Mouse (Mus musculus) hindlimb bud, embryonic 11.5 days (tissue): ENCODE results near the gene Afap1.

Source experiments
- DNase-seq: peaks from one replicate; pipeline ENCODE4 v3.0.0-alpha.2; 2012; ENCODE audit warnings: low read depth, low spot score; ENCODE audit errors: extremely low spot score

Gene Afap1

DNA sequence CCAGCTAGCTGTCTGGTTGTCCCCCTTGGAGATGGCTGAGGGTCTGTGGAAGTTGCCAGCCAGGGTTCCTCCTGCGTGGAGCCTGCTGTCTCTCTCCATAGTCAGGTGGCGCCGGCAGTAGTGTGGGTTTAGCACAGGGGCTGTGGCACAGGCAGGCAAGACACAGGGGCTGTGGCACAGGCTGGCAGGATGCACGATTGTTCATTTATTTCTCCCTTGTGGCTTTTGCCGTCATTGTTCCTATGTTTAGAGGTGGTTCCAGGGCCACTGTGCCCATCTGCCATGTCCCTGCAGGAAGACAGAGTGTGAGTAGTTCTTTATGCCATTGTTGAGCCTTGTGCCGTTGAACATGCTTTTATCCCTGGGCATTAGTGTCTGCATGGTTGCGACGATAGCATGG is 33.4 kb downstream of the Afap1 start:
- no peak for DNase-seq

DNA sequence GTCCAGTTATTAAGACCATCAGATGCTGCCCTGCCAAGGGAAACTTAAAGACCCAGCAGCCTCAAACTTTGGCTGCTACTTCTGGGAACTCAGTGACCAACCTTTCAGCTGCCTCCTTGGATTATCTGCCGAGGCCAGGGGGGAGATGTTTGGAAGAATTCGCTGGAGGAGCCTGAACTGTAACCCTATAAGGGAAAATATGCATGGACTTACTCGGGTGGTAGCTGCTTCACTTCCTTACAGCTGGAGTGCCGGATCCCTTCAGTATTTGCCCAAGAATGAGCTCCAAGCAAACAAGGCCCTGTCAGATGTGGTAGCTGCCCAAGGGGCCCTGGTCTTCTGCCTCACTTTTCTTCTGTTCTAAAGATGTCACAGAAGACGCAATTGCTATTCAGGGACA is 38.2 kb downstream of the Afap1 start:
- no peak for DNase-seq

DNA sequence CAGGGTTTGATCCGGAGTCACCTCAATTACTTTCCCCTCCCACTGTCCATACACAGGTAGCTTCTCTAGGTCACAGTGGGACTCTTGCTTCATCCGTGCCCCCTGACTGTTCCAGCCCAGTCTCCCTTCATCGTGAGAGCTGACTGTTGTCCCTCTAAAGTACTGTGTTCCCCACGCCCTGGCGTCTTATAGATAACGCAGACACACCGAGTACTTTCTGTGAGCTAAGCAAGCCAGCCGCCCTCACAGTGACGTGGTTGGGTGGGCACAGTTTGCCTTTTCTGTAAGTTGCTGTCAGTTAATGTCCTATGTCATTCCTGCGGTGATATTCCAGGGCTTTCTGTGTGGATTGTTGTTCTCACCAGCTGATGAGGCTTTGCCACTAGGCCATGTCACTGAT is 39.9 kb downstream of the Afap1 start:
- DNase-seq, result no peak

DNA sequence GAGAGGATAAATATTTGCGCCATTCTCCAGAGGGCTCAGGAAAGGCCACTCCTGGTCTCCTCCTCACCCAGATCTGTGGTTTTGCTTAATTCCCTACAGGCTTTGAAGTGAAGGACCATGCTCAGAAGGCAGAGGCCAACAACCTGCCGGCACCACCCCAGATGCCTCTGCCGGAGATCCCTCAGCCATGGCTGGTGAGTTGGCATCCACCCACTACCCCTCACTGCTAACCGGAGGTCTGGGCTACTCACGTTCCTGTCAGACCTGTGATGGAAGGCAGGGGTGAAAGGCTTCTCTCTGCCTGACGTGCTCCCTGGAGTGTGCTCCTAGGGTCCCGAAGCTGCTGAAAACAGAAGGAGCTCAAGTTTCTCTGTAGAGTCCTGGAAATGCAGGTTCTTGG is 42.8 kb downstream of the Afap1 start:
- no peak for DNase-seq

DNA sequence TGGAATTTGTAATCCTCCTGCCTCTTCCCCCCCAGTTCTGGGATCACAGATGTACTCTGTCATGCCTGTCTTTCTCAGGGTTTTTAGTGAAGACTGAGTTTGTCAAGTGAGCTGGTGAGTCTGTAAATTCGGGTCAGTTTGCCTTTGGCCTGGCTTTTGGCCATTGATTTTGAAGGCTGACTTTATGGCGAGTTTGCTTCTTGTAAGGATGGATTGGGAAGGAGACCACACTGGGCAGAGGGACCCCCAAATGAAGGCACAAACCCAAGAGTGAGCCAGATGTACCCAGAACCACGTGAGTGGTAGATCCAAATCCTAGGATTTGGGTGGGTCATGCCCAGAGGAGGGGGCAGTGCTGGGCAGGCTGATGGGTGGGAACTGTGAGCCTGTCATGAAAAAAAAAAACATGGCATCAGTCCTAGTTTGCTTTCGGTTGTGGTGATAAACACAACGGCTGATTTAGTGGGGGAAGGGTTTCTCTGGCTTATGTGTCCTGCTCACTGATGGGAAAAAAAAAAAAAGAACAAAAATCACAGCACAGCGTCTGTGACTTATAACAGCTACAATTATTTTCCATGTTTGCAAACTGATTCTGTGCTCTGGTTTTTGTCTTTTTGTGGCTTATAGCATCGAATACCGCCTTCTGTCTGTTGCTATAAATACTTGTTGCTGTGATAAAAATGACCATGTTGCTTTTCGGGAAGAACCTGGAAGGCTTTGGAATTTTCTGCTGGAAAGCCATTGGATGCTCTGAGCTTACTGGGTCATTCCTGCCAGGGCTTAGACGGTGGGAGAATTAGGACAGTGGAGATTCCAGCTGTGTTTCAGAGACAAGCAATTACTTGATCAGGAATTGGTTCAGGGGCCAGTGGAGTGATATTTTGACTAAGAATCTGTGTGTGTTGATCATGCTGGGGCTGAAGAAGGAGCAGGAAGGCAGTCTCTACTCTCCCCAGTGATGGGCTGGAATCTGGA is 45.4 kb downstream of the Afap1 start:
- no peak for DNase-seq

DNA sequence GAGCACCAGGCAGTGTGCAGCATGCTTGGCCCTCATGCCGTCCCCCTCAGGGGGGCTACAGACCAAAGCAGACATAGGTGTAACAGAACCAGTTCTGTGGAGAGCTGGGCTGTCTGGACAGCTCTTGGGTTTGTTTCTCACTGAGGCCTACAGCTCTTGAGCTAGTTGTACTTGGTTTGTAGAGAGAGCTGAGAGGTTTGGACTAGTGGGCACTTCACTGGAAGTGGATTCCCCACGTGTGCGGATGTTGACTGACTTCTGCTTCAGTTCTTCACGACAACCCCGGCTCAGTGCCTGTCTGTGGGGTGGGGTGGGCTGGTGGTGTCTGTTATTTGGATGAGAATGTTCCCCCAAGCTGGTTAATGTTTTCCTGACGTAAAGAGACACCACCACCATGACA is 46.8 kb downstream of the Afap1 start:
- DNase-seq, result no peak

DNA sequence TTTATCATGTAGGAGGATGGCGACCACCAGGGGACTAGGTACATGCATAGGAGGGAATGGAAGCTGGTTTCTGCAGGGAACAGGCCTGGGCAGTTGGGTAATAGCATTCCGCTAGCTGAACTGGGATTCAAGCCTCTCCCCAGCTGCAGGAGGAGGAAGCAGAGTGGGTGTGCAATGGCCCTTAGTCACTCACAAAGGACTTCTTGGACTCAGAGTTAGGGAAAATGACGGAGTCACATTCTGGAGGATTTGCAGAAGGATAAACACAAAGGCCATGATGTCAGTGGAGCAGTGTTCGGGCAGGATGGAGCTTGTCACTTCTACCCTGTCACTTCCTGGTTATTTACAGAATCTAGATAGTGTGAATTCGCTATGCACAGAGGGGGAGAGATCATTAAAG is 50.4 kb downstream of the Afap1 start:
- DNase-seq, result no peak

DNA sequence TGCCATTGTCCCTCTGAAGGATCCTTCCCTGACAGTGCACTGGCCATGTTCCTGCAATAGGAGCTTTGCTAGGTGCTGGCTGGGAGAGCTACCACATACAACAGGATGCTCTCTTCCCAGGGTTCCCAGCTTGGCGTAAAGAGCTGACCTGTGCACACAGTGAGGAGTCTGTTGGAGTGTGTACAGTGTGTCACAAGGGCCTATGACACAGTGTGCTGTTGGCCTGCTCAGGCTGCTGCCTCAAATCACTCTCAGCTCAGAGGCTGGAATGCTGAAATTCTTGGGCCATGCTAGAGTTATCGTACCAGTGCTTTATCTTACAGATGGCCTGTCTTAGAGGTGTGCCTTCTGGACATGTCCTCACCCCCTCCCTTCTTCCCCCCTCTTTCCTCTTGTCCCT is 53.7 kb downstream of the Afap1 start:
- no peak for DNase-seq

DNA sequence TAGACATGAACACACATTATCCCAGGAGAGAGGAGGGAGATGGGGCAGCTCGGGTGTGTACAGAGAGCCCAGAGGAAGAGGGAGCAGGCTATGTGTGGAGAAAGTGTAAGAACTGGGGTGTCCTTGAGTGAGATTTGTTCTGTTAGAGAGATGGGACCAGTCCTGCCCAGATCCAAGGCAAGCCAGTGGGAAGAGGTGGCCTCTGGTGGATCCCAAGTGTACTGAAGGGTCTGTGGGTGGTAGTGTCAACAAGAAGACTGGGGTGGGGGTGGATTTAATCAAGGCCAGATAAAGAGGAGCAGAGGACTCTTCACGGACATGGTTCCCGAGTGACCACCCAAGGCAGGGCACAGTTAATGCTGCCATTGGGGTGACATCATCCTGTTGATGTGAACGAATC is 54.3 kb downstream of the Afap1 start:
- no peak for DNase-seq

DNA sequence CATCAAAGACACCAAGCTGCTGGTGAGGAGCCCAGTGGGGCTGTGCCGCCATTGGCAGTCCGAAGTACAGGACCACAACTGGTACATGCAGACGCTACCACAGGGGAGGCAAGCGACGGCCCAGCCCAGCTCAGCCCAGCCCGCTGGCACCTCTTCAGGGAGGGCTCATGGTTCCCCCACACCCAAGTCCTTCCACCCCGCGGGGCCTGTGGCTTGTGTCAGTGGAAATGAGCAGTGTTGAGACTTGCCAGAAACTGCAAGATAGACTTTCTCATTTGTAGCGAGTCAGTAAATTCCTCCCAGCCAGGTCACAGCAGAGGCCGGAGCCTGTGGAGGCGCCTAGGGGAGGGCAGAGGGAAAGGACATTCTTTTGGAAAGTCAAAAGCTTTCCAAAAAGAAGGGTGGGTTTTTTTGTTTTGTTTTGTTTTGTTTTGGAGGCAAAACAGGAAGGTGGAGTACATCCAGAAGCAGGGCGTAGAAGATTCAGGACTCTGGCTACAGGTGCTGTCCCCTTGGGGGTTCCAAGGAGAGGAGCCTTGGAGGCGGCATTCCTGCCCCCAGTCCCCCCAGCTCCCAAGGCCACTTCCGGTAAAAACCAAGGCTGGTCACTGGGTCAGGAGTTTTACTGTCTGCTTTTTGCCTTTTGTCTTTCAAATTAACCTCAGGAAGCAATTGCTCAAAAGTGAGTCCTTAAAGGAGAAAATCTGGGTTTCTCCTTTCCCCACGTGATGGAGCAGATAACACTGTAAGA is 55.3 kb downstream of the Afap1 start:
- no peak for DNase-seq

DNA sequence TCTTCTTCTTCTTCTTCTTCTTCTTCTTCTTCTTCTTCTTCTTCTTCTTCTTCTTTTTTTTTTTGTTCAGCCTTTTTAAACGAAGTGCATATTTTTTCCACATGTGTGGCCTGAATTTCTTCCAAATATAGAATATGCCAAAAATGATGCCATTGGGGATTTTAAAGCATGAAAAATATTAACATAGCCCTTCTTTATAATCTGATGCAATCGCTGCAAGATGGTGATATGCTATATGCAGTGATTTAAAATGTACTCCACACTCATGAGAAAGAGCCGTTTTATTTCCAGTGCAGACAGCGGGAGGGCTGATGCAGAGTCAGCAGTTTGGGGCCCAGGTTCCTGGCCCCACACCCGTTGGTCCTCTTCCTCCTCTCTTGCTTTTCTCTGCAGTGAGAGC is 55.9 kb downstream of the Afap1 start:
- no peak for DNase-seq

DNA sequence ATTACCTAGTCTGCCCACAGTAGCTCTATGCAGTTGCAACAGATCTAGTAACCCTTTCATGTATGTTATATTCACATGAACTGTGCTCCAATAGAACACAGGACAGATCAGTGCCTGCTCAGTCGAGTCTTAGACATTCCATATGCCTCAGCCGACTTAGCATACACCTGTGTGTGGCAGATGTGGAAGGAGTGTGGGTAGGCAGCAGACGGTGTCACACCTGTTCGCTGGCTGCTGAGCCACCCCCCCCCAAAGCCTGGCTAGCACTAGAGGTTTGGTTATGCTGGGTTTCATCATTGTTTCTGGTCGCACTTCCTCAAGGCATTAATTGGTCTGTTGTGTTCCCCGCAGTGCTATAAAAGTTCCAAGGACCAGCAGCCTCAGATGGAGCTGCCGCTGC is 57.4 kb downstream of the Afap1 start:
- DNase-seq, result no peak

DNA sequence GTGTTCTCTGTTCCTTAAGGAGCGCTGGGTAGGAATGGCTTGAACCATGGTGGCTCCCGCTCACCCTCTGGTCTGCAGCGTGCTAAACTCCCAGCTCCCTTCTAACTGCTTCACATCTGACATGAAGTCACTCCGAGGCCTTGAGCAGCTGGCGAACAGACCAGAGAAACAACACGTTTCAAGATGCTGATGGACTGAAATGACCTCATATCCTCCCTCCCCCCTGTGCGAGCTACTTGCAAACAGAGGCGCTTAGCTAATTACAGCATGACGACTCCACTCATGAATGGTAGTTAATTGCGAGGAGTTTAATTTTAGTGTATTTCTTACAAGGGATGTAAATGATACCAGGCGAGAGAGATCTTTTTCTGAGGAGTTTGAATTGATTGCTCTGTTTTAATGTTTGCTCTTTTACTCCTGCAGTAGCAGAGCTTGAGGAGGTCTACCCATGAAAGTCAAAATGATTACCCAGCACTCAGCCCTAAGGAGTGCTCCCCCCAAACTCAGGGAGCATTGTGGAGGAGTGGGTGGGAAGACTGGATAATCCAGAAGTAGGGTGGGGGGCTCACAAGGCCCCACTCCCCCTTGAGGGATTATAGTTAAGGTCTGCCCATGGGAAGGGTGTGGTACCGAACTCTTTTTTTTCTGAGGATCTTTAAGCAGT is 61.1 kb downstream of the Afap1 start:
- no peak for DNase-seq

DNA sequence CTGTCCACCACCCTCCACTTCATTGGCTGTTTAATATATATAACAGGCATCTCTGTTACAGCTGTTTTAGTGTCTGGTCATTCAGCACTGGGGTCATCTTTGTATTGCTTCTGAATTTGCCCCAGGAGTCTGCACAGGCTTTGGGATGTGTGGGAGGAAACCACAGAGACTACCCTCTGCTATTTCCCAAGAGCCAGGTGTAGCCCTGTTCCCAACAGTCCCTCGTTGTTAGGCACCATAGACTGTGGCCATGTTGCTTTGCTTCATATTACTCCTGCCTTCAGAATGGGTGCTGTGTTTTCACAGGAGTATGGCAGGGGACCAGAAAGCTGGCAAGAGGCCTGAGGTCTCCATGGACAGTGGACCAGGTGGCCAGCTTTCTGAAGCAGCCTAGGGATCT is 63.1 kb downstream of the Afap1 start:
- DNase-seq, result no peak

DNA sequence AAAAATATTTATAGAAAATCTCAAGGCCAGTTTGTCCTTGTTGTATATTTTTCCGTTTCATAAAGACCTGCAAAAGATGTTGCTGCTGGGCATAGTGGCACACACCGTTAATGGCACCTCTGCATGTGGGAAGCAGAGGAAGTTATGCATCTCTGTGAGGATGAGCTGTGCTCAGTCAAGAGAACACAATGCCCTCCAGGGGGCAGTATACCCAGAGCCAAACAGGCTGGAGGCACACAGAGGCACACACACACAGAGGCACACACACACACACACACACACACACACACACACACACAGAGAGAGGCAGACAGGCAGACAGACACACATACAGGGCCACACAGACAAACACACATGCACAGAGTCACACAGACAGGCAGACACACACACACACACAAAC is 65.6 kb downstream of the Afap1 start:
- no peak for DNase-seq

DNA sequence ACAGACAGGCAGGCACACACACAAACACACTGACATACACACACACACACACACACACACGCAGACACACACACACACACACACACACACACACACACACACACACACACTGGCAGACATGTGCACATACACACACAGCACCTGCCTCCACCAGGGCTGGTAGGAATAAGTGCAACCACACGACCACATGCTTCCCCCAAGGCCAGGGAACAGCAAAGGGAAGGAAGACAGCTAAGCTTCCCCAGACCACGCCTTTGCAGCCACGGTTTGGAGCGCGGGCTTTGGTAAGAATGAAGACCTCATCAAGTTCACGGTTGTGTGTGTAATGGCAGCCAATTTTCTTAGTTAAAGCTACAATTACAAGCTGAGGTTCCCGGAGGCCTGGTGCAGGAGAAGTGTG is 67.0 kb downstream of the Afap1 start:
- DNase-seq, result no peak

DNA sequence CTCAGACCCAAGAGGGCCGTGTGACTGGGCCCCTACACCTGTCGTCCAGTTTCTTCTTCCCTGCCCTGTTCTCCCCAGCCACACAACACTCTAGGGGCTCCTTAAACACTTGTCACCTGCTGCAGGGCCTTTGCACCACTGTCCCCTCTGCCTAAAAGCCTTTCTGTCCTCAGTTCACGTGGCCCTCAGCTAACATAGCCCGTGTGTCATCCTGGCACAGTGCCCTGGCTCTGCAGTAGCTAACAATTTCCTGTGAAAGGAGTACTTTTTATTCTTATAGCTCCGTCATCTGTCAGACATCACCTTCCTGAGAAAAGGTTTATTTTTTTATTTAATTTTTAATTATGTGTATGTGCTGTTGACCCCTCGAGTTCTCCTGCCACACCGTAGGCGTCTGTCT is 68.2 kb downstream of the Afap1 start:
- DNase-seq, result no peak

DNA sequence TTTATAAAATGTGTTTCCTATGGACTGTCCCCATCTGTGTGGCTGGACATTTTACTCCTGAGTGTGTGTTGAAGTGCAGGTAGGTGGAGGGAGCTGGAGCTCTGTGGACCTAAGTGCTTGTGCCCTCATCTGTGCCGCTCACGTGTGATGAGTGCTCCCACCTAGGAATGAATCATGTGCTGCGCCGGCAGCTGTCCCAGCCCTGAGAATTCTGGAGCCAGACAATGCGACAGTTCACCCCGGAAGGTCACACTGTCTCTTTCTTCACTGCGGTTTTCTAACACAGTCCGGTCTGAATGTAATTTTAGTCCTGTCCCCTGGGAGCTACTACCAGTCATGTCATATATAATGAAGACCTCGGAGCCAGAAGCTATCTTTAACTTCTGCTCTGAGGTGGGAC is 70.5 kb downstream of the Afap1 start:
- DNase-seq, result no peak

DNA sequence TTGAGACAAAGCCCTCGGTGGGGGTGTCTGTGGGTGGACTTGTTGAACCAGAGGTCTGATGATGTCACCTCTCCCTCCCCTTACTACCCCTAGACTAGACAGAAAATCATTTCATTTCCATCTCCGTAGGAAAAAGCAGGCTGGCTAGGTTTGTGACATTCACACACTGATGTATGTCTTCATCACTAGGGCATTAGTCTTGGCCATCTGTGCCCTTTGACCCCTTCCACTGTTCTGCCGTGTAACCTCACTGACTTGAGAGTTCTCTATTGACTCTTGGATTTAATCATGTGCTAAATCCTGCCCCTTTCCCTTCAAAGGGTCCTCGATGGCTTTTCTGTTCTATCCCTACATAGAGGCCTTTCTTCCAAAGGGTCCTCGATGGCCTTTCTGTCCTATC is 71.9 kb downstream of the Afap1 start:
- no peak for DNase-seq

DNA sequence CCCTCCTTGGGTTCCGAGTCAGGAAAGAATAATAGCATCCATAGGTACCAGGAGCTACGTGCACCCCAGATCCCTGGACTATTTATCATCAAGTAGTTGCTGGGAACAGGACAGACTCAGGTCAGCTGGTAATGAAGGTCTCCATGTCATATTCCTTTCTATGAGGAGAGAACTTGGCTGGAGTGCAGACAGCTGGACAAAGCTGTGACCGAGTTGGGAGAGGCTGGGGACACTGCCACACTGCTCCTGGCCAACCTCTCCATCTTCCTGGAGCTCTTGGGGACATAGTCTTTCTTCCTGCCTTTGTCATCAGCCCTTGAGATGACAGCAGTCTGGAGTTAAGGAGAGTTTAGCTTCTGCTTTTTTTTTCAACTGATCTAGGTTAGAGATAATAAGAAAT is 76.7 kb downstream of the Afap1 start:
- no peak for DNase-seq

DNA sequence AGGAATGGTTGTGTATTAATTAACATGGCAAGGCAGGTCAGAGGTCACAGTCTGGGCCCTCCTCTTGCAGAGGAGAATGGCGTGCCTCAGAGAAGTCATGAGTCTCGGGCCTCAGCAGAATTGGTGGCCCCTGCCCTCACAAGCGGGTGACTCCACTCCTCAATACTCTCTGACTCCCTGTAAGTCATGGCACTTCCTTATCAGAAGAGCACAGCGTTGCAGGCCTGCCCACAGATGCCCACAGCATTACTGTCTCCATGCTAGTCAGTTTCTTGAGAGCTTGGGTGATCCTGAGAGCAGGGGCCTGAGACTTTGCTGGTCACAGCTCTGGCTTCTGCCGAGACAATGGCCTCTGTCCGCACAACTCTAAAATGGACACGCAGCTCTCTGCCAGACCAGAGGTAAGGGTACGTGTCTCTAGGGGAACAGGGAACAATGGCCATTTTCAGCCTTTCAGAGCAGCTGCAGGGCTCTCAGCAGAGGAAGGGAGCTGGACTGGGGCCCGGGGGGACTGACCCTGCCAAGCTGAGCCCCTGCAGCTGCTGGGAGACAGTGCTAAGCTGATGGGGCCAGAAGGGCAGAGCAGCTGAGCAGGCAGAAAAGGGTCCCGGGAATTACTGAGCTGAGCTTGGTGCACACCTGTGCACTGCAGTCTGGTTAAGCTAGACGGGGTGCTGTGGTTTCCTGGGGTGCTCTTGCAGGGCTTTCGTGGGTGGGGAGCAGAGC is 77.4 kb downstream of the Afap1 start:
- DNase-seq, result no peak
